Mouse (Mus musculus): ENCODE measurements around the gene Ddx43.

- TF ChIP-seq CTCF (IDR thresholded peaks at IDR 0.05; ENCODE audit: extremely low read depth, insufficient read length, insufficient replicate concordance, low read depth, low read length) (no peak), POLR2A (IDR thresholded peaks at IDR 0.05; ENCODE audit: low read depth, low read length) (no peak)
Observed at GRCm38 (mm10) chr9:78396517-78396916, 940 bp downstream of the Ddx43 start.
